Mouse (Mus musculus) small intestine, adult 2 months (tissue): ENCODE data around the gene Sfn. TPM values are rescaled to one million over a fixed set of nuclear protein-coding genes. Genes with fewer than 3 reads are reported as not detected.
A peak's percentile ranks its signal among the peaks of the same experiment; 100 is the strongest.
"Not testable (repeated sequence)": the region's sequence is repeated elsewhere in the genome, so short reads cannot be mapped to it uniquely, and the experiment has no call there.

Experiments used
- H3K27ac ChIP-seq: fragments of 200-500 bp; 2 replicates; pipeline ENCODE4 v1.5.1; 2012; ENCODE audit warnings: low read depth, low read length, control low read depth, inconsistent platforms; ENCODE audit not compliant: insufficient read depth
- H3K27me3 ChIP-seq: fragments of 200-500 bp; 2 replicates; pipeline ENCODE4 v1.6.1; 2012; ENCODE audit warnings: mild to moderate bottlenecking, moderate library complexity, low read length, inconsistent platforms; ENCODE audit not compliant: control insufficient read depth, insufficient read depth
- H3K36me3 ChIP-seq: fragments of 200-500 bp; 2 replicates; pipeline ENCODE4 v1.6.1; 2012; ENCODE audit warnings: mild to moderate bottlenecking, low read length, control low read depth, inconsistent platforms; ENCODE audit not compliant: control insufficient read depth, insufficient read depth
- H3K4me1 ChIP-seq: fragments of 200-500 bp; 2 replicates; pipeline ENCODE4 v1.6.1; 2012; ENCODE audit warnings: low read length, inconsistent platforms, mixed read lengths; ENCODE audit not compliant: control insufficient read depth, insufficient read depth, insufficient read length
- H3K4me3 ChIP-seq: fragments of 200-500 bp; 2 replicates; pipeline ENCODE4 v1.5.1; 2012; ENCODE audit warnings: low read depth, mild to moderate bottlenecking, control low read depth, inconsistent platforms, low read length, moderate library complexity
- CTCF ChIP-seq: fragments of 200-500 bp; IDR thresholded peaks from 2 replicates; pipeline ENCODE4 v1.5.1; 2012; ENCODE audit warnings: low read depth, mild to moderate bottlenecking, control low read depth, inconsistent platforms, low read length, moderate library complexity, mixed read lengths; ENCODE audit not compliant: insufficient replicate concordance, insufficient read length; ENCODE audit errors: extremely low read depth
- POLR2A ChIP-seq: fragments of 200-500 bp; IDR thresholded peaks from 2 replicates; pipeline ENCODE4 v1.6.1; 2012; ENCODE audit warnings: low read depth, mild to moderate bottlenecking, control low read depth, inconsistent platforms, low read length, moderate library complexity
- WGBS: fragments of 180-500 bp; shearing (Covaris S2); methylation state at CpG from one replicate; pipeline ENCODE4 v1.1.7; 2018; 5-methylcytosine and 5-hydroxymethylcytosine counted together
- polyA plus RNA-seq: library from polyadenylated mRNA; depleted of rRNA; stranded (reverse); fragments of >200 nt; gene quantifications from 2 replicates; pipeline ENCODE4 v1.2.3, GENCODE M21; 2012; rRNA removed

Sfn gene
- 175 and 423 TPM in 2 replicates for polyA plus RNA-seq

GRCm38 (mm10) chr4:133601721-133602218 is at the start of gene Sfn:
TSS of gene Sfn (minus strand) at chr4:133602168.
- Histone ChIP-seq H3K27me3 (no peaks in the 10 kb centered on the region), H3K4me3 (peak within 1 kb of the TSS; percentile 75), H3K4me1 (no peaks in the 10 kb centered on the region; the same call in 1 of the 2 replicates), H3K36me3 (peaks cover 17% of the 10 kb centered on the region), H3K27ac (peak within 1 kb of the TSS; percentile 78)
- TF ChIP-seq CTCF: peak; percentile 78
- peak; percentile 88 for TF ChIP-seq POLR2A
- 4% methylated on average over 16 of the region's 16 CpGs for whole genome bisulfite sequencing

GRCm38 (mm10) chr4:133651445-133651844 is 49.5 kb upstream of the Sfn start:
- H3K27me3 ChIP-seq: no peaks in the 10 kb centered on the region
- 61% methylated on average over 10 of the region's 10 CpGs for WGBS
- no peak for TF ChIP-seq CTCF
- TF ChIP-seq POLR2A: no peak
- H3K36me3 ChIP-seq: no peaks in the 10 kb centered on the region
- H3K4me1 ChIP-seq: peaks cover 3% of the 10 kb centered on the region; the same call in 1 of the 2 replicates
- no peak overlapping the region for H3K4me3 ChIP-seq
- H3K27ac ChIP-seq: no peak overlapping the region

- H3K36me3 ChIP-seq: no peaks in the 10 kb centered on the region
- TF ChIP-seq POLR2A: 0 out of 2 replicates have a peak, but pooled peaks have one; percentile 37
- peak; percentile 94; the same call in 1 of the 2 replicates for TF ChIP-seq CTCF
- peaks cover 3% of the 10 kb centered on the region; the same call in 1 of the 2 replicates for H3K4me1 ChIP-seq
- H3K4me3 ChIP-seq: peak within 1 kb of the TSS; percentile 61
- WGBS: 28% methylated on average over 7 of the region's 7 CpGs
- no peaks in the 10 kb centered on the region for H3K27me3 ChIP-seq
- H3K27ac ChIP-seq: peak within 1 kb of the TSS; percentile 52
Measured at GRCm38 (mm10) chr4:133649989-133650699, 48.2 kb upstream of the Sfn start, which contains the start of gene Zdhhc18. TSS of gene Zdhhc18 (minus strand) at chr4:133650154.

GRCm38 (mm10) chr4:133649464-133649863 is 47.5 kb upstream of the Sfn start:
- 75% methylated on average over 5 of the region's 5 CpGs for WGBS
- H3K27ac ChIP-seq: peak overlapping the region; percentile 52
- H3K4me3 ChIP-seq: peak overlapping the region; percentile 61; the same call in 1 of the 2 replicates
- not testable (repeated sequence) for H3K4me1 ChIP-seq, H3K27me3 ChIP-seq, H3K36me3 ChIP-seq

GRCm38 (mm10) chr4:133645680-133646079 is 43.7 kb upstream of the Sfn start:
- no peak overlapping the region for H3K4me3 ChIP-seq
- WGBS: 53% methylated on average over 21 of the region's 21 CpGs
- TF ChIP-seq POLR2A (no peak), CTCF (no peak)
- no peaks in the 10 kb centered on the region for H3K27me3 ChIP-seq
- no peak overlapping the region for H3K27ac ChIP-seq
- no peaks in the 10 kb centered on the region for H3K36me3 ChIP-seq
- H3K4me1 ChIP-seq: peaks cover 3% of the 10 kb centered on the region; the same call in 1 of the 2 replicates

- 90% methylated on average over 3 of the region's 3 CpGs for WGBS
- no peaks in the 10 kb centered on the region for H3K27me3 ChIP-seq
- no peak overlapping the region for H3K27ac ChIP-seq
- no peak overlapping the region for H3K4me3 ChIP-seq
- TF ChIP-seq POLR2A (no peak), CTCF (no peak)
- no peaks in the 10 kb centered on the region for H3K36me3 ChIP-seq
- peaks cover 3% of the 10 kb centered on the region; the same call in 1 of the 2 replicates for H3K4me1 ChIP-seq
Measured at GRCm38 (mm10) chr4:133645195-133645594, 43.2 kb upstream of the Sfn start.

- 88% methylated on average over 5 of the region's 5 CpGs for WGBS
Measured at GRCm38 (mm10) chr4:133634043-133634410, 32.1 kb upstream of the Sfn start.

More at GRCm38 (mm10) chr4:133634043-133634410, 32.1 kb upstream of the Sfn start:
- Histone ChIP-seq H3K36me3 (no peaks in the 10 kb centered on the region), H3K4me3 (no peak overlapping the region), H3K27ac (no peak overlapping the region), H3K27me3 (no peaks in the 10 kb centered on the region), H3K4me1 (peaks cover 17% of the 10 kb centered on the region)
- no peak for TF ChIP-seq POLR2A
- no peak for TF ChIP-seq CTCF
